Mouse (Mus musculus): Measurements from ENCODE around the gene Tcap. TPM values are rescaled to one million over a fixed set of nuclear protein-coding genes. Genes with fewer than 3 reads are reported as not detected.

Gene Tcap
- polyA plus RNA-seq (2011; ENCODE audit: insufficient read depth, insufficient read length, low read depth, missing spikeins): not detected in 2 replicates

- H3K4me1 ChIP-seq (ENCODE audit: control insufficient read depth, insufficient read depth, low read length): no peaks in the 10 kb centered on the region
- H3K36me3 ChIP-seq (ENCODE audit: control insufficient read depth, insufficient read depth, low read length, poor library complexity, severe bottlenecking): no peaks in the 10 kb centered on the region
- TF ChIP-seq EP300 (IDR thresholded peaks at IDR 0.05; ENCODE audit: insufficient read depth, low read depth, low read length) (no peak), CTCF (IDR thresholded peaks at IDR 0.05; ENCODE audit: low read depth, low read length) (no peak), POLR2A (IDR thresholded peaks at IDR 0.05; ENCODE audit: insufficient read depth, low read length) (no peak)
- 0 out of 2 replicates have a peak within 1 kb of the TSS, but pooled peaks have one; percentile 5 for H3K9ac ChIP-seq (ENCODE audit: low read depth, poor library complexity, severe bottlenecking)
- peak within 1 kb of the TSS; percentile 5; the same call in 1 of the 2 replicates for H3K4me3 ChIP-seq (ENCODE audit: low read depth, low read length)
- H3K27me3 ChIP-seq (ENCODE audit: control insufficient read depth, insufficient read depth, low read length, poor library complexity, severe bottlenecking): no peaks in the 10 kb centered on the region
- H3K27ac ChIP-seq (ENCODE audit: insufficient read depth, low read length): no peak within 1 kb of the TSS
- no peaks in the 10 kb centered on the region for H3K9me3 ChIP-seq (replicated peaks; ENCODE audit: control insufficient read depth, insufficient read depth, low read length, poor library complexity, severe bottlenecking)
Measured at GRCm38 (mm10) chr11:98383261-98384030, at the start of gene Tcap. TSS of gene Tcap (plus strand) at chr11:98383811.

GRCm38 (mm10) chr11:98333981-98334741 lies 49.5 kb upstream of the Tcap start:
- no peak overlapping the region for H3K27ac ChIP-seq (ENCODE audit: insufficient read depth, low read length)

DNA sequence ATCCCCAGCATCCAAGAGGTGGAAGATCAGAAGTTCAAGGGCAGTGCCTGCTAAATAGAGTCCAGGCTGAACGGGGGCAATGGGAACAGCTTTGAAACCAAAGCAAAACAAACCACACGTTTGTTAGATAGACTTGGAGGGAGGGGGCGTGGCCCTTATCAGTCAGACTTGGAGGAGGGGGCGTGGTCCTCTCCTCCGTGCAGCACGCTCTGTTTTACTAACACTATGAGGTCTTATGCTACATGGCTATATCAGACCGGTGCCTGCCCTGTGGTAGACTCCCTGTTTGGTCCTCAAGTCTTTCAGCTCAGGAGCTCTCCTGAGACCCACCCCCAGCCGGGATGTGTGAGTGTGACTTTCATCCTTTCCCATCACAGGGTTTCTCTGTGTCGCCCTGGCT lies 48.4 kb upstream of the Tcap start:
- Histone ChIP-seq H3K27me3 (ENCODE audit: control insufficient read depth, insufficient read depth, low read length, poor library complexity, severe bottlenecking) (peaks cover 24% of the 10 kb centered on the region), H3K4me1 (ENCODE audit: control insufficient read depth, insufficient read depth, low read length) (no peaks in the 10 kb centered on the region), H3K27ac (ENCODE audit: insufficient read depth, low read length) (no peak overlapping the region), H3K9me3 (replicated peaks; ENCODE audit: control insufficient read depth, insufficient read depth, low read length, poor library complexity, severe bottlenecking) (no peaks in the 10 kb centered on the region), H3K36me3 (ENCODE audit: control insufficient read depth, insufficient read depth, low read length, poor library complexity, severe bottlenecking) (no peaks in the 10 kb centered on the region), H3K4me3 (ENCODE audit: low read depth, low read length) (no peak overlapping the region), H3K9ac (ENCODE audit: low read depth, poor library complexity, severe bottlenecking) (no peak overlapping the region)
- TF ChIP-seq EP300 (IDR thresholded peaks at IDR 0.05; ENCODE audit: insufficient read depth, low read depth, low read length) (no peak), POLR2A (IDR thresholded peaks at IDR 0.05; ENCODE audit: insufficient read depth, low read length) (no peak)

More at GRCm38 (mm10) chr11:98333981-98334741, 49.5 kb upstream of the Tcap start:
- H3K36me3 ChIP-seq (ENCODE audit: control insufficient read depth, insufficient read depth, low read length, poor library complexity, severe bottlenecking): no peaks in the 10 kb centered on the region
- H3K27me3 ChIP-seq (ENCODE audit: control insufficient read depth, insufficient read depth, low read length, poor library complexity, severe bottlenecking): peaks cover 27% of the 10 kb centered on the region
- no peaks in the 10 kb centered on the region for H3K4me1 ChIP-seq (ENCODE audit: control insufficient read depth, insufficient read depth, low read length)
- H3K9ac ChIP-seq (ENCODE audit: low read depth, poor library complexity, severe bottlenecking): no peak overlapping the region
- TF ChIP-seq POLR2A (IDR thresholded peaks at IDR 0.05; ENCODE audit: insufficient read depth, low read length) (no peak), EP300 (IDR thresholded peaks at IDR 0.05; ENCODE audit: insufficient read depth, low read depth, low read length) (no peak)
- H3K4me3 ChIP-seq (ENCODE audit: low read depth, low read length): peak overlapping the region; percentile 24
- H3K9me3 ChIP-seq (replicated peaks; ENCODE audit: control insufficient read depth, insufficient read depth, low read length, poor library complexity, severe bottlenecking): no peaks in the 10 kb centered on the region

DNA sequence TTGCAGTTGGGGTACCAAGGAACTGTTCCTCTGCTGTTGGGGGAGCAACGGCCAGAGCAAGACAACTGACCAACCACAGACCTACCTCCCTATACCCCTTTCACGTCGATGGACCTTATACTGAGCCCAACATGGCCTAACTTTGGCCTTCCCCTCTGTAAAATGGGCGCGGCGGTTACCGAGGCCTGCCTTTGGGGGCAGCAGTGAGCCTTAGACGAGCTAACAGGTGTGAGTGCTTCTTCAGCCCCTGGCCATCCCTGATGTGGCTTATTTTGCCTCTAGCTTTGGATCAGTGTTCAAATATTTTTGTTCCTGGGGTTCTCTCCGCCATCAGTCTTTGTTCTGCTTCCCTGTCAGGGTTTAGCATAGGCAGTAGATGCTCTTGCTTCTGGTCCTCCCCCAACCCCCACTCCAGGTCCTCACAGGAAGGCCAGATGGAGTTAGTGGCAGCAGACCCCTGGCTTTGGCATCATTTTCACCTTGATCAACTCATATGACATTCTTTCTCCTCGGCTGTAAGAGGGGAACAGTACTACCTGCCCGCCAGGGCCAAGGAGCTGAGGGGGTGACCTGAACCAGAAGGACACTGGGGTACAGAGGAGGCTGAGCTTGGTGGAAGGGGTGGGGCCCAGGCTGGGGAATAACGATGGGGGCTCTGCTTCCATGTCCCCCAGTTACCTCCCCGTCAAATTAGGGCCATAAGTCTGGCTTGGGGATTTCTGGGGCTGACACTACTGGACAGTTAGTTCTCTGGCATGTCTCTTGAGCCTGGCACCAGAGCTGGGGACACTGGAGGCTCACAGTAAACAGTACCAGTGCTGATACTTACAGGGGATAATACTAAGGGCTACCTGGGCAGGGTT lies 47.1 kb upstream of the Tcap start:
- Histone ChIP-seq H3K36me3 (ENCODE audit: control insufficient read depth, insufficient read depth, low read length, poor library complexity, severe bottlenecking) (no peaks in the 10 kb centered on the region), H3K4me1 (ENCODE audit: control insufficient read depth, insufficient read depth, low read length) (no peaks in the 10 kb centered on the region), H3K9ac (ENCODE audit: low read depth, poor library complexity, severe bottlenecking) (no peak overlapping the region), H3K27ac (ENCODE audit: insufficient read depth, low read length) (no peak overlapping the region), H3K4me3 (ENCODE audit: low read depth, low read length) (no peak overlapping the region), H3K27me3 (ENCODE audit: control insufficient read depth, insufficient read depth, low read length, poor library complexity, severe bottlenecking) (peaks cover 27% of the 10 kb centered on the region), H3K9me3 (replicated peaks; ENCODE audit: control insufficient read depth, insufficient read depth, low read length, poor library complexity, severe bottlenecking) (no peaks in the 10 kb centered on the region)
- TF ChIP-seq EP300 (IDR thresholded peaks at IDR 0.05; ENCODE audit: insufficient read depth, low read depth, low read length): no peak
- peak; percentile 66 for TF ChIP-seq CTCF (IDR thresholded peaks at IDR 0.05; ENCODE audit: low read depth, low read length)

GRCm38 (mm10) chr11:98338507-98338961 lies 45.1 kb upstream of the Tcap start:
- Histone ChIP-seq H3K36me3 (ENCODE audit: control insufficient read depth, insufficient read depth, low read length, poor library complexity, severe bottlenecking) (no peaks in the 10 kb centered on the region), H3K4me3 (ENCODE audit: low read depth, low read length) (peak overlapping the region; percentile 55), H3K27me3 (ENCODE audit: control insufficient read depth, insufficient read depth, low read length, poor library complexity, severe bottlenecking) (peaks cover 27% of the 10 kb centered on the region), H3K27ac (ENCODE audit: insufficient read depth, low read length) (no peak overlapping the region), H3K9me3 (replicated peaks; ENCODE audit: control insufficient read depth, insufficient read depth, low read length, poor library complexity, severe bottlenecking) (no peaks in the 10 kb centered on the region), H3K9ac (ENCODE audit: low read depth, poor library complexity, severe bottlenecking) (peak overlapping the region; percentile 57), H3K4me1 (ENCODE audit: control insufficient read depth, insufficient read depth, low read length) (no peaks in the 10 kb centered on the region)
- TF ChIP-seq POLR2A (IDR thresholded peaks at IDR 0.05; ENCODE audit: insufficient read depth, low read length): no peak
- TF ChIP-seq EP300 (IDR thresholded peaks at IDR 0.05; ENCODE audit: insufficient read depth, low read depth, low read length): no peak
- no peak for TF ChIP-seq CTCF (IDR thresholded peaks at IDR 0.05; ENCODE audit: low read depth, low read length)

All from ES-Bruce4 (cell line).